Mouse (Mus musculus) CD4-positive helper T cell, adult 2 months (primary cell): ENCODE measurements at regions not wholly inside any gene's neighbourhood (a gene's known extent, or its start where the extent isn't known, plus 50 kb on each side); places are given as distances from the start of the nearest gene placed in this dataset.

Source experiments
- DNase-seq: peaks from one replicate; pipeline ENCODE4 v3.0.0-alpha.2; 2012; ENCODE audit warnings: low read depth, missing footprints, low spot score

GRCm38 (mm10) chr12:77976952-77977351, 217.1 kb upstream of the Gm6657 start:
- no peak for DNase-seq

- no peak for DNase-seq
Observed at GRCm38 (mm10) chr12:77986738-77987137, 207.3 kb upstream of the Gm6657 start.

GRCm38 (mm10) chr12:77989766-77990165, 204.3 kb upstream of the Gm6657 start:
- DNase-seq = no peak

- no peak for DNase-seq
Observed at GRCm38 (mm10) chr12:77991627-77992026, 202.4 kb upstream of the Gm6657 start.

- no peak for DNase-seq
Observed at GRCm38 (mm10) chr12:77994176-77994575, 199.9 kb upstream of the Gm6657 start.

- no peak for DNase-seq
Observed at GRCm38 (mm10) chr12:77997916-77998315, 196.1 kb upstream of the Gm6657 start.

- no peak for DNase-seq
Observed at GRCm38 (mm10) chr12:78000401-78000800, 193.6 kb upstream of the Gm6657 start.

GRCm38 (mm10) chr12:78001846-78002245, 192.2 kb upstream of the Gm6657 start:
- DNase-seq = no peak

- no peak for DNase-seq
Observed at GRCm38 (mm10) chr12:78033766-78034165, 160.3 kb upstream of the Gm6657 start.

- DNase-seq = no peak
Observed at GRCm38 (mm10) chr12:78046582-78046981, 147.5 kb upstream of the Gm6657 start.

GRCm38 (mm10) chr12:78055956-78056355, 138.1 kb upstream of the Gm6657 start:
- DNase-seq = peak; percentile 14

GRCm38 (mm10) chr12:78057166-78057565, 136.9 kb upstream of the Gm6657 start:
- no peak for DNase-seq

GRCm38 (mm10) chr12:78059965-78060364, 134.1 kb upstream of the Gm6657 start:
- DNase-seq = no peak

GRCm38 (mm10) chr12:78066024-78066423, 128.0 kb upstream of the Gm6657 start:
- no peak for DNase-seq

- no peak for DNase-seq
Observed at GRCm38 (mm10) chr12:78072935-78073334, 121.1 kb upstream of the Gm6657 start.

- no peak for DNase-seq
Observed at GRCm38 (mm10) chr12:78074290-78074802, 119.7 kb upstream of the Gm6657 start.

- no peak for DNase-seq
Observed at GRCm38 (mm10) chr12:78077285-78077684, 116.8 kb upstream of the Gm6657 start.

- DNase-seq = no peak
Observed at GRCm38 (mm10) chr12:78082163-78082562, 111.9 kb upstream of the Gm6657 start.

GRCm38 (mm10) chr12:78086016-78086415, 108.0 kb upstream of the Gm6657 start:
- DNase-seq = no peak

GRCm38 (mm10) chr12:78087921-78088320, 106.1 kb upstream of the Gm6657 start:
- DNase-seq = no peak

- DNase-seq = no peak
Observed at GRCm38 (mm10) chr12:78094471-78094870, 99.6 kb upstream of the Gm6657 start.

- no peak for DNase-seq
Observed at GRCm38 (mm10) chr12:78095352-78095751, 98.7 kb upstream of the Gm6657 start.

GRCm38 (mm10) chr12:78095916-78096315, 98.1 kb upstream of the Gm6657 start:
- DNase-seq = no peak

- DNase-seq = no peak
Observed at GRCm38 (mm10) chr12:78097119-78097518, 96.9 kb upstream of the Gm6657 start.
